Mouse (Mus musculus) frontal cortex, postnatal 10 days (tissue): ENCODE data around the gene Dus1l.
"Not testable (repeated sequence)": the region's sequence is repeated elsewhere in the genome, so short reads cannot be mapped to it uniquely, and the experiment has no call there.

ENCODE experiments used
- DNase-seq, 2 experiments: peaks; one replicate each; pipeline ENCODE4 v3.0.0; 2022; ENCODE audit warnings: low spot score in 2 of 2, mixed read lengths in 1 of 2

The Dus1l gene

DNA sequence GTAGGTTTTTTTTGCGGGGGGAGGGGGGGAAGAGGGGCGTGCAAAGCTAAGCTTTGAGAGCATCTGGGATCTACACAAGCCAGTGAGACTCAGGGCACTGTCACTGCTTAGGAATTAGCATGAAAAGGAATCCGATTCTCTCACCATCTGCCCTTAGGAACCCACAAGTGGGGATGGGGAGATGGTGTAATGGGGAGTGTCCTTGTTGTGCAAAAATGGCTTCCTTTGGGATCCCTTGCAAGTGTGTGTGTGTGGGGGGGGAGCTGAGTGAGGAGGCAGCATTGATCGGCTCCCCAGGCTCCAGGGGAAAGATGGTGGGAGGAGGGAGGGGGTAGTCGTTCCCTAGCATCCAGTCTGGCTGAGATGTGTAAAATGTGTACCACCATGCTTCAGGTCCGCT lies 19.1 kb downstream of the Dus1l start:
- no peak for DNase-seq

GRCm38 (mm10) chr11:120775774-120776469 lies 20.3 kb downstream of the Dus1l start:
- peak; percentile 78 to 91 for DNase-seq

DNA sequence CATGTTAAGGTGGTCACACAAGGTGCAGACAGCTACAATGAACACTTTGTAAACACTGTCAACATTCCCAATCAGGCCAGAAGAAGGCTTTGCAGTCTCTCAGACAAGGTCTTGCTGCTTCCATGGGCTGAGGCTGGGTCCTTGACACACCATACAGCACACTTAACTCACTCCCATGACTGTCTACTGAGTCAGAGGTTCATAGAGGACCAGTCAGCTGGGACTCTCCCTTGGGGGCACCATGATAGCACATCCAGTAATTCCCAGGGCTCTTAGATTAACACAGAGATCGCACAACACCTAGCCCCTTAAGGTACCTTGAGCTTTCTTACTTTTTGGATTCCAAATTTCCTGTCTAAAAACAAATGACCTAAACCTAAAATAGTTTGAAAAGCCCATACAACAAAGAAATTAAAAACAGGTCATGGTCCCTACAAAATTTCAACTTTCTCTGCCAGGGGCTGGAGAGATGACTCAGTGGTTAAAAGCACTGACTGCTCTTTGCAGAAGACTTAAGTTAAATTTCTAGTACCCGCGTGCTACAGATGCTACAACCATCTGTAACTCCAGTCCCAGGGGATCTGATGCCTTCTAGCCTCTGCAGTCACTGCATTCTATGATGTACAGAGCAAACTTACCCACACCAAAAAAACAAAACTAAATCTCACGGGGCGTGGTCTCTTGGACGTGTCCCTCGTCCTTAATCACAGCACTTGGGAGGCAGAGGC lies 22.6 kb downstream of the Dus1l start:
- DNase-seq, result no peak

- no peak for DNase-seq
These were observed 23.5 kb downstream of the Dus1l start for GRCm38 (mm10) chr11:120772749-120773148.

- no peak for DNase-seq
These were observed 28.0 kb downstream of the Dus1l start for GRCm38 (mm10) chr11:120768206-120768605.

DNA sequence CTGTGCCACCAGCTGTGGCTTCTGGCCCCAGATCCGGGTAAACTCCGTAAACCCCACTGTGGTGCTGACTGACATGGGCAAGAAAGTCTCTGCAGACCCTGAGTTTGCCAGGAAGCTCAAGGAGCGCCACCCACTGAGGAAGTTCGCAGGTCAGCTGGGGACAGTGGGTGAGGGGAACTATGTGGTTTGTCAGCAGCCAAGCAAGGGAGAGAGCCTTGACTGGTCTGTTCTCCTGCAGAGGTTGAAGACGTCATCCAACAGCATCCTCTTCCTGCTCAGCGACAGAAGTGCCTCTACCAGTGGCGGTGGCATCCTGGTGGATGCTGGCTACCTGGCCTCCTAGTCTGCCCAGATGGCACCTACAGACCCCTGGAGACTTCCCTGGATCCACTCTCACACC lies 29.2 kb downstream of the Dus1l start:
- not testable (repeated sequence) for DNase-seq

DNA sequence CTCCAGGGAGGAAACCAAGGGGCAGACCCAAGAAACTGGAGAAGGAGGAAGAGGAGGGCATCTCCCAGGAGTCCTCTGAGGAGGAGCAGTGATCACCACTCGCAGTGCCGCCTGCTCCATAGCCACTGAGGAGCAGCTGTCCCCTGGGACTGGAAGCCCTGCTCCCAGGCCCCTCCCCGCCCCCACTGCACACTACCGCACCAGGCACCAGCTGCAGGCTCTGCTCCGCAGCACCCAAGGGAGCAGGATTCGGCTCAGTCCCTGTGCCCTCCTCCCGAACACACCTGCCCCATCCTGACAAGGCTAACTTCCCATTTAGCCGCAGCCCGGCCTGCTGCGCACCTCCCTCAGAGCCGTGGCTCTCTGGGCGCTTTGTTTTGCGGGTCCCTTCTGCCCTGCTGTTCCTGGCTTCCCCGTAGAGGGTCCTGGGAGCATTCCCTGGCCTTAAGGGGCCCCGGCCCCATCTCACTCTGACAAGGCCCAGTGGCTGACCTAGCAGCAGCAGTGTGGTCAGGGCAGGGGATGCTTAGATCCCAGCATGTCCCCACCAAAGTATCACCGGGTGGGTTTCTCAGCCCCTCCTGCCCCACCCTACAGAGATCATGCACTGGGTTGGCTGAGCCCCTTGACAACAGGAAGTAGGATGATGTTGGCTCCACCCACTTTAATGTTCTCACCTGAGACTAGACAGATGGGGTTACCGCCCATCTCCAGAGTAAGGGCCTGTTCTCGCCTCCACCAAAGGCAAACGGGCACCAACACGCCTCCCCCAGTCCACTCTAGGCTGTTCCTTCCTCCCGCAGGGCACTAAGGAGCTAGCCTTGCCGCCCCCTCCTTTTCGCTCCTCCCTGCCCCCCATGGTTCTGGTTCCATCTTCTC lies 32.8 kb downstream of the Dus1l start:
- DNase-seq, result not testable (repeated sequence)

- not testable (repeated sequence) for DNase-seq
These were observed 33.5 kb downstream of the Dus1l start, which contains the start of gene Hmga1b for GRCm38 (mm10) chr11:120762672-120763041. Gene Hmga1b, plus strand, starts transcription at chr11:120762794.

DNA sequence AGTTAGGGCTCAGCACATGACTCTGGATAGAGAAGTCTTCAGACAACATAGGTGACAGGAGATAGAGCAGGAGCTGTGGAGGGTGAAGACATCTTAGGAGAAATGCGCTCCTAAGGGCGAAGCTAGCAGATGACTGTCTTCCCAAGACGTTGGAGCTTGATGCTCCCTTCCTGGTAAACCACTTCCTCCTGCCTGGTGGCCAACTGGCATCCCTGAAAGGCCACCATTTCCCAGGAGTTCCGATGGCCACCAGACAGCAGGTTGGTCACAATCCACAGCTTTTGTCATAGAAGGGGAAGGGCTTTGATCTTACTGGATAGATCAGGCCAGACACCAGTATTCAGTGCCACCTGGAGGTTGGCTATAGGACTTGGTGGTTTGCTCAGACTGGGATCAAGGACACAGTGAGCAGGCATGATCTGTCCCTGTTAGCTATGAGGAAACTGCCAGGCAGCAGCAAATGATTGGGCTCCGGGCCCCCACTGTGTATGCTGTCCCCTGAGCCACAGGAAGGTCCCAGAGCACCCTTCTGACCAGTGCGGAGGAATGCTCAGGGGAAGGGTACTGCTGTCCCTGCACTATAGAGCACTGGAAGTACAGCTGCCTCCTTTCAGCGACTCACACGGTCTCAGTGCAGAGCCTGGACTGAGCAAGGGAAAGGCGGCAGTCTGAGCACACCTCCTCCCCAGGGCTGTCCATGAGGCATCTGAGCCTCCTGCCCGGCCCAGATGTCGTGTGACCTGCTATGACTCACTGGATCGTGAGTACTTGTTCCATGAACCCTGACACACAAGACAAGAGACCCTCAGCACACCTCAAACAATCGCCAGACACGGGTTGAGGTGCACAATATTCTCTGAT lies 34.2 kb downstream of the Dus1l start:
- DNase-seq, result no peak

GRCm38 (mm10) chr11:120760236-120760635 lies 36.0 kb downstream of the Dus1l start:
- DNase-seq, result no peak

DNA sequence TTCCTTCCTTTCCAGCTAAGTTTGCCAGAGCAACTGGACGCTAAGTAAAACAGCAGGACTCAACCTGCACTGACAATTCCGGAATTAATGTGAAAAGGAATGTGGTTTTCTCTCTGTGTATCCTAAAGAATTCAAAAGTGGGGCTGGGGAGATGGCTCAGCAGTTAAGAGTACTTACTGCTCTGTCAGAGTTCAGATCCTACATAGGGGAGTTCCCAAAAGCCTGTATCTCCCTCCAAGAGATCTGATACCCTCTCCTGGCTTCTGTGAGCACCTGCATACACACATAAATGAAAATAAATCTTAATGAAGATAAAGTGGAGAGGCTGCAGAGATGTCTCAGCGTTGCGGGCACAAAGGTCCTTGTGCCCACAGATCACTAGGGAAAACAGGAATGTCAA lies 44.6 kb downstream of the Dus1l start:
- no peak for DNase-seq

GRCm38 (mm10) chr11:120749430-120749829 lies 46.8 kb downstream of the Dus1l start:
- DNase-seq, result no peak

DNA sequence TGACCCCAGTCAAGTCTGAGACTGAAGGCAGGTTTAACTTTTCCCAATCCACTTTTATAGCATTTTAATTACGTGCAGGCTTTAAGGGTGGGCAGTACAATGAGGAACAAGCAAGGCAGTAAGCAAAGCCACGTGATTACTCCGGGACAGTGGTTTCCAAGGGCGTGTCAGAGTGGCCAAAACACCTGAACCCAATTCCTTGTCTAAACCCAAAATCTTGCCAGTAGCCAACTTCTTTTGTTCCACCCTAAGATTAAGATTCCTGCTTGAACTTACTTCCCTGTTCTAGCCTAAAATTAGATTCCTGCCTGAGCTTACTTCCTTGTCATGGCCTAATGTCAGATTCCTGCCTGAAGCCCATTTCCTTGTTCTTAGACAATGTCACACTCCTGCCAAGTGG lies 48.2 kb downstream of the Dus1l start:
- DNase-seq, result no peak

DNA sequence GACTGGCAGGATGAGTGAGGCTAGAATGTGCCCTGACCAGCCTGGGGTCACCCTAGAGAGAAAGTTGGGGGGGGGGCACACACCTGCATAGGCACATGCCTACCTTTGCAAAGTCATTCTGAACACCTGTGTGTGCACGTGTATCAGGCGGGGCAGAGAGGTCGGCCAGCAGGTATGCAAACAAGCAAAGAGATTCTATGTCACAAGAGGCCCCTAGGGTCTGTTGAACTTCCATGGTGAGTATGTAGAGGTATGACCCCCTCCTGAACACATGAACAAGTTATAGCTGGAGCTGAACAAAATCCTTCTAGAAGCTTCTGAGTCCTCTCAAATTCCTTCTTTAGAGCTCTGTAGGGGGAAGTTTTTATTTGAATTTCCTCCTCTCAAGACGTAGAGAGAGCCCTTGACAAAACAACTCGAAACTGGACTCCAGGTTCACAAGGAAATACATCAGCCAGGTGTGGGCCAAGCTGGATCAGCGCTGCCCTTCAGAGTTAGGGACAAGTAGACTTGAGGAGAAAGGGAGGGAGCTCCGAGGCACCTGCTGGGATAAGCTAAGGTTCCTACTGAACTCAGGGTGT lies 52.0 kb downstream of the Dus1l start:
- DNase-seq, result no peak

GRCm38 (mm10) chr11:120740981-120741380 lies 55.2 kb downstream of the Dus1l start:
- DNase-seq, result no peak
